15 mouse cellular contexts compared by ENCODE assay signal in the genomic region with DNA sequence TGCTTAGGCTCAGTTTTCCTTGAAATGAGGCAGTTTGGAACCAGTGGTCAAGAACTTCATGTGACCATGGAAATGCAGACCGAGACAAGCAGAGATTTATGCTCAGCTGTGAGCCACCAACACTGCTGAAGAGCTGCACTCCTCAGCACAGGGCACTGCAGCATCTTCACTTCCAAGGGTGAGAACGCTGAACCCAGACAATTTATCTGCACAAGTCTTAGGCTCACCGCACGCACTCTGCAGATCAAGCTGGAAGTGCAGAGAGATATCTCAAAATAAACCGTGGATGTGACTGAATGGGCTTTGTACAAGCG.
DNase-seq lines count a peak whose midpoint lies in the region; ATAC-seq lines count a peak whose summit lies in the region.
"Had no signal": no experiment of that assay in that cellular context is flagged by ENCODE, and none has a peak within 500 bp of the region (broad histone marks: within the 10 kb centered on the region; RNA-seq: fewer than 3 reads in every experiment).

No protein-coding gene starts in this region.

- H3K27ac ChIP-seq in heart, embryonic 16.5 days (ENCODE audit: low read length), result peak overlapping the region; percentile 67
- H3K27ac ChIP-seq in liver, embryonic 12.5 days, result 0 out of 2 replicates have a peak overlapping the region, but pooled peaks have one; percentile 7
- H3K27ac ChIP-seq in limb, embryonic 10.5 days, result peak overlapping the region; percentile 58; the same call in 1 of the 2 replicates
- H3K27ac ChIP-seq: forebrain, embryonic 12.5 days had no signal

- peak overlapping the region; percentile 30 for H3K4me2 ChIP-seq in heart, embryonic 16.5 days (ENCODE audit: low read depth, low read length)
- no peak overlapping the region for H3K4me2 ChIP-seq in liver, embryonic 12.5 days
- H3K4me2 ChIP-seq: forebrain, embryonic 12.5 days had no signal

- ATAC-seq in heart, embryonic 16.5 days (replicated peaks; ENCODE audit: extremely low read depth, insufficient read depth, low FRiP score), result peak; percentile 32; the same call in 1 of the 2 replicates
- ATAC-seq in liver, embryonic 12.5 days, result no peak

- peaks cover 3% of the 10 kb centered on the region; the same call in 1 of the 2 replicates for H3K36me3 ChIP-seq in heart, embryonic 16.5 days (ENCODE audit: control insufficient read depth, insufficient read depth)
- H3K36me3 ChIP-seq in liver, embryonic 12.5 days, result no peaks in the 10 kb centered on the region
- no peaks in the 10 kb centered on the region for H3K36me3 ChIP-seq in limb, embryonic 10.5 days
- H3K36me3 ChIP-seq: forebrain, embryonic 12.5 days had no signal

- DNase-seq in adrenal gland, postnatal 14 days, result peak; percentile 11
- no peak for DNase-seq in adrenal gland, adult 18-20 months (ENCODE audit: low spot score in 2 of 2)
- DNase-seq in heart, adult 9 months (ENCODE audit: low spot score in 2 of 2), result no peak
- no peak for DNase-seq in liver
- no peak for DNase-seq in limb, embryonic 10.5 days (ENCODE audit: low spot score)
- DNase-seq in gastrocnemius, adult 8-10 months (ENCODE audit: low spot score in 2 of 2), result no peak
- DNase-seq: cerebellum, adult 9-10 months; gastrocnemius, postnatal 25 days; kidney, postnatal 10 days; right cerebral cortex, postnatal 4 days; thymus, adult 2 months had no signal

- H3K9ac ChIP-seq in heart, embryonic 16.5 days (ENCODE audit: low read length), result no peak overlapping the region
- no peak overlapping the region for H3K9ac ChIP-seq in liver, embryonic 12.5 days
- H3K9ac ChIP-seq: forebrain, embryonic 12.5 days had no signal

- H3K4me3 ChIP-seq in heart, embryonic 16.5 days (ENCODE audit: low read length), result no peak overlapping the region
- H3K4me3 ChIP-seq in liver, embryonic 12.5 days, result no peak overlapping the region
- no peak overlapping the region for H3K4me3 ChIP-seq in limb, embryonic 10.5 days
- H3K4me3 ChIP-seq: forebrain, embryonic 12.5 days; myocyte had no signal

- H3K9me3 ChIP-seq in heart, embryonic 16.5 days (replicated peaks; ENCODE audit: control insufficient read depth, low read length), result peaks cover 5% of the 10 kb centered on the region; the same call in 1 of the 2 replicates
- no peaks in the 10 kb centered on the region for H3K9me3 ChIP-seq in liver, embryonic 12.5 days (replicated peaks)
- H3K9me3 ChIP-seq in limb, embryonic 10.5 days (replicated peaks), result no peaks in the 10 kb centered on the region
- H3K9me3 ChIP-seq: forebrain, embryonic 12.5 days had no signal

- 16% methylated on average over 6 of the region's 6 CpGs for WGBS in heart, embryonic 16.5 days
- 63% methylated on average over 6 of the region's 6 CpGs for WGBS in liver, embryonic 12.5 days (ENCODE audit: insufficient replicate concordance)
- 86% methylated on average over 6 of the region's 6 CpGs for WGBS in limb, embryonic 10.5 days

- no peaks in the 10 kb centered on the region for H3K27me3 ChIP-seq in heart, embryonic 16.5 days (ENCODE audit: control insufficient read depth, insufficient read depth, low read length)
- no peaks in the 10 kb centered on the region for H3K27me3 ChIP-seq in liver, embryonic 12.5 days (replicated peaks)
- no peaks in the 10 kb centered on the region for H3K27me3 ChIP-seq in limb, embryonic 10.5 days (ENCODE audit: low read depth, poor library complexity, severe bottlenecking)
- H3K27me3 ChIP-seq: forebrain, embryonic 12.5 days had no signal

- H3K4me1 ChIP-seq in heart, embryonic 16.5 days (ENCODE audit: control insufficient read depth, insufficient read depth, low read length), result peaks cover 16% of the 10 kb centered on the region
- no peaks in the 10 kb centered on the region for H3K4me1 ChIP-seq in liver, embryonic 12.5 days
- peaks cover 18% of the 10 kb centered on the region for H3K4me1 ChIP-seq in limb, embryonic 10.5 days

Comparison
In these comparisons a context has a peak if more than half of its experiments do, and no peak if none do; other contexts are left out.
1. H3K27ac ChIP-seq: peak in every context shown above with its lines; median percentile 67 in heart, embryonic 16.5 days; 58 in limb, embryonic 10.5 days; 7 in liver, embryonic 12.5 days.